Mouse (Mus musculus) CH12.LX (cell line): ENCODE results near the gene Coro2a. TPM values are rescaled to one million over a fixed set of nuclear protein-coding genes. Genes with fewer than 3 reads are reported as not detected.

Experiments
- DNase-seq: peaks from one replicate; pipeline ENCODE4 v3.0.0-alpha.2; 2013; ENCODE audit errors: extremely low read depth
- H3K27ac ChIP-seq: 2 replicates; pipeline ENCODE4 v1.5.1; 2012; ENCODE audit warnings: low read depth, mild to moderate bottlenecking, control low read depth, moderate library complexity; ENCODE audit not compliant: insufficient read depth
- H3K27me3 ChIP-seq: replicated peaks from 2 replicates; pipeline ENCODE3; 2012; ENCODE audit warnings: inconsistent platforms
- H3K36me3 ChIP-seq, 2 experiments: replicated peaks in 1 of 2; 2 replicates each; pipeline versions ENCODE3 to v1.6.1; 2012; ENCODE audit warnings: inconsistent platforms in 1 of 2, low read length in 1 of 2, mild to moderate bottlenecking in 1 of 2, mixed read lengths in 1 of 2, moderate library complexity in 1 of 2; ENCODE audit not compliant: control insufficient read depth in 1 of 2, insufficient read depth in 1 of 2
- H3K4me1 ChIP-seq, 2 experiments: 2 replicates each; pipeline ENCODE4 v1.6.1; 2012; ENCODE audit warnings: inconsistent platforms in 1 of 2, moderate library complexity in 1 of 2; ENCODE audit not compliant: insufficient read depth in 2 of 2, control insufficient read depth in 1 of 2
- H3K4me2 ChIP-seq: 2 replicates; pipeline ENCODE4 v1.6.1; 2012; ENCODE audit warnings: low read depth, mild to moderate bottlenecking, control low read depth; ENCODE audit not compliant: poor library complexity, insufficient read depth, severe bottlenecking
- H3K4me3 ChIP-seq, 3 experiments: fragments of 150-350 bp in 1 of 3; sonication (generic) in 1 of 3; replicated peaks in 1 of 3; 2 replicates each; pipeline versions ENCODE3 to v1.5.1; 2011 to 2012; ENCODE audit warnings: low read depth in 2 of 3, low read length in 2 of 3, mild to moderate bottlenecking in 2 of 3, moderate library complexity in 2 of 3, control low read depth in 1 of 3, improper control_type of control experiment in 1 of 3, inconsistent platforms in 1 of 3, mixed read lengths in 1 of 3; ENCODE audit not compliant: poor library complexity in 1 of 3
- H3K79me2 ChIP-seq: replicated peaks from 2 replicates; pipeline ENCODE4 v1.6.1; 2012; ENCODE audit warnings: mild to moderate bottlenecking, moderate library complexity; ENCODE audit not compliant: control insufficient read depth, poor library complexity, insufficient read depth, severe bottlenecking; ENCODE audit errors: extremely low read depth
- H3K9ac ChIP-seq: 2 replicates; pipeline ENCODE4 v1.6.1; 2012; ENCODE audit warnings: low read depth, mild to moderate bottlenecking, control low read depth, moderate library complexity; ENCODE audit not compliant: insufficient read depth
- H3K9me3 ChIP-seq: replicated peaks from 2 replicates; pipeline ENCODE3; 2012; ENCODE audit warnings: low read length, inconsistent platforms, mixed read lengths
- BHLHE40 ChIP-seq: IDR thresholded peaks from 2 replicates; pipeline ENCODE4 v1.6.1; 2011; ENCODE audit warnings: mild to moderate bottlenecking, low read depth, low read length, improper control_type of control experiment
- ELF1 ChIP-seq: IDR thresholded peaks from 2 replicates; pipeline ENCODE4 v1.6.1; 2014; ENCODE audit warnings: low read depth, mild to moderate bottlenecking, inconsistent platforms, low read length, improper control_type of control experiment
- EP300 ChIP-seq: IDR thresholded peaks from 2 replicates; pipeline ENCODE4 v1.6.1; 2011; ENCODE audit warnings: low read length, improper control_type of control experiment
- ETS1 ChIP-seq: conservative IDR thresholded peaks from 2 replicates; pipeline ENCODE4 v1.6.1; 2012; ENCODE audit warnings: low read depth, mild to moderate bottlenecking, inconsistent platforms, low read length, improper control_type of control experiment, moderate library complexity
- HCFC1 ChIP-seq: IDR thresholded peaks from 2 replicates; pipeline ENCODE4 v1.6.1; 2012; ENCODE audit warnings: low read depth, mild to moderate bottlenecking, inconsistent platforms, low read length, improper control_type of control experiment
- IRF4 ChIP-seq: IDR thresholded peaks from 2 replicates; pipeline ENCODE4 v1.6.1; 2014; ENCODE audit warnings: low read depth, mild to moderate bottlenecking, inconsistent platforms, low read length, improper control_type of control experiment
- MAX ChIP-seq: IDR thresholded peaks from 2 replicates; pipeline ENCODE4 v1.6.1; 2011; ENCODE audit warnings: low read length, improper control_type of control experiment
- MEF2A ChIP-seq: IDR thresholded peaks from 2 replicates; pipeline ENCODE4 v1.6.1; 2014; ENCODE audit warnings: low read depth, mild to moderate bottlenecking, inconsistent platforms, low read length, improper control_type of control experiment, borderline replicate concordance
- MYC ChIP-seq: IDR thresholded peaks from 2 replicates; pipeline ENCODE4 v1.6.1; 2011; ENCODE audit warnings: low read depth, mild to moderate bottlenecking, improper control_type of control experiment, low read length
- POLR2A ChIP-seq: IDR thresholded peaks from 2 replicates; pipeline ENCODE4 v1.6.1; 2011; ENCODE audit warnings: low read depth, mild to moderate bottlenecking, improper control_type of control experiment, low read length
- POLR2AphosphoS2 ChIP-seq: IDR thresholded peaks from 2 replicates; pipeline ENCODE4 v1.6.1; 2011; ENCODE audit warnings: low read depth, low read length, improper control_type of control experiment
- RCOR1 ChIP-seq: conservative IDR thresholded peaks from 2 replicates; pipeline ENCODE4 v1.6.1; 2012; ENCODE audit warnings: low read depth, mild to moderate bottlenecking, inconsistent platforms, low read length, improper control_type of control experiment
- SIN3A ChIP-seq: IDR thresholded peaks from 2 replicates; pipeline ENCODE4 v1.6.1; 2012; ENCODE audit warnings: low read length, improper control_type of control experiment, inconsistent platforms
- SMC3 ChIP-seq: IDR thresholded peaks from 2 replicates; pipeline ENCODE4 v1.6.1; 2011; ENCODE audit warnings: low read depth, low read length, improper control_type of control experiment
- TBP ChIP-seq: conservative IDR thresholded peaks from 2 replicates; pipeline ENCODE4 v1.6.1; 2011; ENCODE audit warnings: low read depth, low read length, improper control_type of control experiment
- TCF12 ChIP-seq: IDR thresholded peaks from 2 replicates; pipeline ENCODE4 v1.6.1; 2014; ENCODE audit warnings: low read depth, mild to moderate bottlenecking, inconsistent platforms, low read length, improper control_type of control experiment
- USF1 ChIP-seq: IDR thresholded peaks from 2 replicates; pipeline ENCODE4 v1.6.1; 2014; ENCODE audit warnings: low read depth, mild to moderate bottlenecking, inconsistent platforms, low read length, improper control_type of control experiment
- ZC3H11A ChIP-seq: IDR thresholded peaks from 2 replicates; pipeline ENCODE4 v1.6.1; 2012; ENCODE audit warnings: low read depth, mild to moderate bottlenecking, inconsistent platforms, low read length, improper control_type of control experiment
- ZMIZ1 ChIP-seq: IDR thresholded peaks from 2 replicates; pipeline ENCODE4 v1.6.1; 2012; ENCODE audit warnings: low read depth, mild to moderate bottlenecking, inconsistent platforms, low read length, improper control_type of control experiment
- ZNF384 ChIP-seq: IDR thresholded peaks from 2 replicates; pipeline ENCODE4 v1.6.1; 2012; ENCODE audit warnings: low read depth, low read length, improper control_type of control experiment, inconsistent platforms
- dilution Hi-C: fragments of 300-500 bp; cut with MboI; formaldehyde crosslinking; loops from 2 replicates; pipeline ENCODE4 v1.14.3; 2020; ENCODE audit warnings: low sequenced_read_pairs; ENCODE audit not compliant: extremely low pct_unique_long_range_greater_than_20kb, extremely low pct_ligation_motif_present
- in situ Hi-C: fragments of 300-500 bp; cut with MboI; formaldehyde crosslinking; loops from 3 replicates; pipeline ENCODE4 v1.14.3; 2019; ENCODE audit warnings: low sequenced_read_pairs, low pct_ligation_motif_present, low pct_unique_long_range_greater_than_20kb, mixed read lengths
- polyA plus RNA-seq: library from polyadenylated mRNA; unstranded; fragments of >175 nt; gene quantifications from 2 replicates; pipeline ENCODE4 v1.2.1, GENCODE M21; 2012; ENCODE audit warnings: low read depth; ENCODE audit not compliant: insufficient read length
- total RNA-seq, 2 experiments: library from RNA; depleted of rRNA; stranded (reverse); fragments of 300-350 nt in 1 of 2; fragments of >200 nt in 1 of 2; gene quantifications; 2 replicates each; pipeline ENCODE4 v1.2.3; 2012 to 2014

The Coro2a gene
- total and polyA plus RNA-seq, 3 experiments, result 24.6 to 223 (median 129) TPM

GRCm38 (mm10) chr4:46554295-46555069 lies 47.5 kb downstream of the Coro2a start:
- Histone ChIP-seq H3K4me1 (peaks cover 52 to 98% of the 10 kb centered on the region in 2 experiments), H3K9ac (peak overlapping the region; percentile 23), H3K4me3 (peak overlapping the region in 1 of 3 experiments; percentile 47), H3K36me3 (peaks cover 46 to 51% of the 10 kb centered on the region in 2 experiments), H3K27ac (peak overlapping the region; percentile 82), H3K79me2 (peaks cover 29% of the 10 kb centered on the region), H3K9me3 (no peaks in the 10 kb centered on the region), H3K27me3 (no peaks in the 10 kb centered on the region), H3K4me2 (peak overlapping the region; percentile 37)
- peak; percentile 86 for DNase-seq
- in situ Hi-C loops, result no loop called here
- dilution Hi-C loops, result no loop called here
- TF ChIP-seq MEF2A (peak; percentile 49; the same call in 1 of the 2 replicates), POLR2AphosphoS2 (no peak), SMC3 (peak; percentile 12; the same call in 1 of the 2 replicates), SIN3A (peak; percentile 33; the same call in 1 of the 2 replicates), IRF4 (peak; percentile 96), ELF1 (peak; percentile 53), EP300 (peak; percentile 91), ETS1 (peak; percentile 63), TCF12 (peak; percentile 75; the same call in 1 of the 2 replicates), ZNF384 (peak; percentile 35; the same call in 1 of the 2 replicates), RCOR1 (no peak; the same call in 1 of the 2 replicates), ZC3H11A (no peak), TBP (0 out of 2 replicates have a peak, but pooled peaks have one; percentile 31), ZMIZ1 (no peak), HCFC1 (peak; percentile 46; the same call in 1 of the 2 replicates), USF1 (no peak), POLR2A (peak; percentile 47), MAX (peak; percentile 41; the same call in 1 of the 2 replicates), BHLHE40 (peak; percentile 91), MYC (peak; percentile 47; the same call in 1 of the 2 replicates)
- TF ChIP-seq, all 38 proteins: peak for 15
